Mouse (Mus musculus) right cerebral cortex, adult 18-20 months (tissue): Measurements from ENCODE around the gene Uqcr11.

Source experiments
- DNase-seq: peaks from one replicate; pipeline ENCODE4 v3.0.0; 2022; ENCODE audit warnings: mixed read lengths

The Uqcr11 gene

GRCm38 (mm10) chr10:80430375-80430980 lies 23.8 kb upstream of the Uqcr11 start:
- no peak for DNase-seq

GRCm38 (mm10) chr10:80429800-80430199 lies 23.2 kb upstream of the Uqcr11 start:
- no peak for DNase-seq

- DNase-seq = no peak
Observed at GRCm38 (mm10) chr10:80425041-80425440, 18.4 kb upstream of the Uqcr11 start.

- no peak for DNase-seq
Observed at GRCm38 (mm10) chr10:80423562-80423961, 16.9 kb upstream of the Uqcr11 start.

- no peak for DNase-seq
Observed at GRCm38 (mm10) chr10:80421651-80422472, 15.2 kb upstream of the Uqcr11 start.

- no peak for DNase-seq
Observed at GRCm38 (mm10) chr10:80421208-80421607, 14.6 kb upstream of the Uqcr11 start.

- no peak for DNase-seq
Observed at GRCm38 (mm10) chr10:80420729-80421128, 14.1 kb upstream of the Uqcr11 start.

- no peak for DNase-seq
Observed at GRCm38 (mm10) chr10:80419419-80419818, 12.8 kb upstream of the Uqcr11 start.

GRCm38 (mm10) chr10:80418311-80418710 lies 11.7 kb upstream of the Uqcr11 start:
- DNase-seq = no peak

GRCm38 (mm10) chr10:80417841-80418240 lies 11.2 kb upstream of the Uqcr11 start:
- DNase-seq = no peak

- DNase-seq = no peak
Observed at GRCm38 (mm10) chr10:80417371-80417770, 10.7 kb upstream of the Uqcr11 start.

- DNase-seq = no peak
Observed at GRCm38 (mm10) chr10:80415566-80415965, 8.9 kb upstream of the Uqcr11 start.

GRCm38 (mm10) chr10:80412656-80413541 lies 6.3 kb upstream of the Uqcr11 start:
- peak; percentile 77 for DNase-seq

GRCm38 (mm10) chr10:80407924-80408323 lies 1.3 kb upstream of the Uqcr11 start:
- DNase-seq = no peak

GRCm38 (mm10) chr10:80405481-80406173 lies 1.0 kb downstream of the Uqcr11 start:
- DNase-seq = no peak

- DNase-seq = no peak
Observed at GRCm38 (mm10) chr10:80403044-80403692, 3.5 kb downstream of the Uqcr11 start.

GRCm38 (mm10) chr10:80400704-80401161 lies 5.9 kb downstream of the Uqcr11 start:
- no peak for DNase-seq

GRCm38 (mm10) chr10:80399973-80400703 lies 6.5 kb downstream of the Uqcr11 start:
- no peak for DNase-seq

- peak; percentile 100 for DNase-seq
Observed at GRCm38 (mm10) chr10:80399191-80399972, 7.2 kb downstream of the Uqcr11 start, which contains the start of gene Mbd3. TSS of gene Mbd3 (minus strand) at chr10:80399550.

- peak; percentile 98 for DNase-seq
Observed at GRCm38 (mm10) chr10:80398719-80399190, 7.9 kb downstream of the Uqcr11 start.
